Mouse (Mus musculus): ENCODE data around the gene Manbal. TPM values are rescaled to one million over a fixed set of nuclear protein-coding genes. Genes with fewer than 3 reads are reported as not detected.
A peak's percentile ranks its signal among the peaks of the same experiment; 100 is the strongest.

Manbal gene
- polyA plus RNA-seq, 1 experiment from 2014 or later: 54.0 TPM

- H3K36me3 ChIP-seq (ENCODE audit: control insufficient read depth, insufficient read depth): no peaks in the 10 kb centered on the region
- H3K4me2 ChIP-seq (ENCODE audit: low read depth, low read length): no peak overlapping the region
- H3K4me3 ChIP-seq (ENCODE audit: low read length): no peak overlapping the region
- peaks cover 5% of the 10 kb centered on the region for H3K4me1 ChIP-seq (ENCODE audit: control insufficient read depth, insufficient read depth, low read length)
- H3K27me3 ChIP-seq (ENCODE audit: control insufficient read depth, insufficient read depth, low read length): no peaks in the 10 kb centered on the region
- no peaks in the 10 kb centered on the region for H3K9me3 ChIP-seq (replicated peaks; ENCODE audit: control insufficient read depth, low read length)
- no peak overlapping the region for H3K9ac ChIP-seq (ENCODE audit: low read length)
- H3K27ac ChIP-seq (ENCODE audit: low read length): no peak overlapping the region
- WGBS: 59% methylated on average over 6 of the region's 6 CpGs
- no peak for ATAC-seq (replicated peaks; ENCODE audit: extremely low read depth, insufficient read depth, low FRiP score)
These were observed 49.8 kb downstream of the Manbal start for GRCm38 (mm10) chr2:157417229-157417628.

GRCm38 (mm10) chr2:157418206-157418605 is 50.8 kb downstream of the Manbal start, which contains the start of gene Src:
Gene Src (plus strand): TSS chr2:157418444.
- no peaks in the 10 kb centered on the region for H3K27me3 ChIP-seq (ENCODE audit: control insufficient read depth, insufficient read depth, low read length)
- no peaks in the 10 kb centered on the region for H3K9me3 ChIP-seq (replicated peaks; ENCODE audit: control insufficient read depth, low read length)
- no peaks in the 10 kb centered on the region for H3K36me3 ChIP-seq (ENCODE audit: control insufficient read depth, insufficient read depth)
- H3K27ac ChIP-seq (ENCODE audit: low read length): no peak within 1 kb of the TSS
- no peak within 1 kb of the TSS for H3K4me2 ChIP-seq (ENCODE audit: low read depth, low read length)
- H3K4me1 ChIP-seq (ENCODE audit: control insufficient read depth, insufficient read depth, low read length): peaks cover 5% of the 10 kb centered on the region
- no peak within 1 kb of the TSS for H3K9ac ChIP-seq (ENCODE audit: low read length)
- no peak for ATAC-seq (replicated peaks; ENCODE audit: extremely low read depth, insufficient read depth, low FRiP score)
- H3K4me3 ChIP-seq (ENCODE audit: low read length): no peak within 1 kb of the TSS
- WGBS: 33% methylated on average over 13 of the region's 13 CpGs

GRCm38 (mm10) chr2:157418609-157419071 is 51.2 kb downstream of the Manbal start:
- Histone ChIP-seq H3K27me3 (ENCODE audit: control insufficient read depth, insufficient read depth, low read length) (no peaks in the 10 kb centered on the region), H3K36me3 (ENCODE audit: control insufficient read depth, insufficient read depth) (no peaks in the 10 kb centered on the region), H3K9me3 (replicated peaks; ENCODE audit: control insufficient read depth, low read length) (no peaks in the 10 kb centered on the region), H3K27ac (ENCODE audit: low read length) (no peak overlapping the region), H3K4me2 (ENCODE audit: low read depth, low read length) (no peak overlapping the region), H3K4me1 (ENCODE audit: control insufficient read depth, insufficient read depth, low read length) (peaks cover 8% of the 10 kb centered on the region), H3K9ac (ENCODE audit: low read length) (no peak overlapping the region), H3K4me3 (ENCODE audit: low read length) (no peak overlapping the region)
- WGBS: 9% methylated on average over 7 of the region's 7 CpGs
- no peak for ATAC-seq (replicated peaks; ENCODE audit: extremely low read depth, insufficient read depth, low FRiP score)

GRCm38 (mm10) chr2:157419506-157419905 is 52.1 kb downstream of the Manbal start:
- no peak overlapping the region for H3K27ac ChIP-seq (ENCODE audit: low read length)
- no peak for ATAC-seq (replicated peaks; ENCODE audit: extremely low read depth, insufficient read depth, low FRiP score)
- H3K9ac ChIP-seq (ENCODE audit: low read length): no peak overlapping the region
- peaks cover 10% of the 10 kb centered on the region for H3K4me1 ChIP-seq (ENCODE audit: control insufficient read depth, insufficient read depth, low read length)
- H3K27me3 ChIP-seq (ENCODE audit: control insufficient read depth, insufficient read depth, low read length): no peaks in the 10 kb centered on the region
- no peak overlapping the region for H3K4me3 ChIP-seq (ENCODE audit: low read length)
- H3K4me2 ChIP-seq (ENCODE audit: low read depth, low read length): no peak overlapping the region
- no peaks in the 10 kb centered on the region for H3K36me3 ChIP-seq (ENCODE audit: control insufficient read depth, insufficient read depth)
- H3K9me3 ChIP-seq (replicated peaks; ENCODE audit: control insufficient read depth, low read length): no peaks in the 10 kb centered on the region

GRCm38 (mm10) chr2:157420404-157420803 is 53.0 kb downstream of the Manbal start:
- H3K9me3 ChIP-seq (replicated peaks; ENCODE audit: control insufficient read depth, low read length): no peaks in the 10 kb centered on the region

GRCm38 (mm10) chr2:157422062-157422655 is 54.8 kb downstream of the Manbal start:
- 69% methylated on average over 11 of the region's 11 CpGs for WGBS
- H3K36me3 ChIP-seq (ENCODE audit: control insufficient read depth, insufficient read depth): no peaks in the 10 kb centered on the region
- no peaks in the 10 kb centered on the region for H3K27me3 ChIP-seq (ENCODE audit: control insufficient read depth, insufficient read depth, low read length)
- peaks cover 12% of the 10 kb centered on the region for H3K4me1 ChIP-seq (ENCODE audit: control insufficient read depth, insufficient read depth, low read length)
- H3K4me3 ChIP-seq (ENCODE audit: low read length): no peak overlapping the region
- H3K9ac ChIP-seq (ENCODE audit: low read length): no peak overlapping the region
- ATAC-seq (replicated peaks; ENCODE audit: extremely low read depth, insufficient read depth, low FRiP score): no peak
- no peaks in the 10 kb centered on the region for H3K9me3 ChIP-seq (replicated peaks; ENCODE audit: control insufficient read depth, low read length)
- no peak overlapping the region for H3K4me2 ChIP-seq (ENCODE audit: low read depth, low read length)
- no peak overlapping the region for H3K27ac ChIP-seq (ENCODE audit: low read length)

More at GRCm38 (mm10) chr2:157420404-157420803, 53.0 kb downstream of the Manbal start:
- Histone ChIP-seq H3K4me1 (ENCODE audit: control insufficient read depth, insufficient read depth, low read length) (peaks cover 10% of the 10 kb centered on the region), H3K9ac (ENCODE audit: low read length) (no peak overlapping the region), H3K4me3 (ENCODE audit: low read length) (no peak overlapping the region), H3K4me2 (ENCODE audit: low read depth, low read length) (no peak overlapping the region), H3K27me3 (ENCODE audit: control insufficient read depth, insufficient read depth, low read length) (no peaks in the 10 kb centered on the region), H3K27ac (ENCODE audit: low read length) (no peak overlapping the region), H3K36me3 (ENCODE audit: control insufficient read depth, insufficient read depth) (no peaks in the 10 kb centered on the region)
- 71% methylated on average over 4 of the region's 4 CpGs for WGBS
- no peak for ATAC-seq (replicated peaks; ENCODE audit: extremely low read depth, insufficient read depth, low FRiP score)

- 49% methylated on average over 11 of the region's 11 CpGs for WGBS
These were observed 55.7 kb downstream of the Manbal start for GRCm38 (mm10) chr2:157422854-157423705.

GRCm38 (mm10) chr2:157423706-157424125 is 56.3 kb downstream of the Manbal start:
- no peak for ATAC-seq (replicated peaks; ENCODE audit: extremely low read depth, insufficient read depth, low FRiP score)
- H3K4me1 ChIP-seq (ENCODE audit: control insufficient read depth, insufficient read depth, low read length): peaks cover 8% of the 10 kb centered on the region
- H3K9ac ChIP-seq (ENCODE audit: low read length): peak overlapping the region; percentile 93
- peak overlapping the region; percentile 92 for H3K4me2 ChIP-seq (ENCODE audit: low read depth, low read length)
- H3K27ac ChIP-seq (ENCODE audit: low read length): peak overlapping the region; percentile 68
- no peaks in the 10 kb centered on the region for H3K27me3 ChIP-seq (ENCODE audit: control insufficient read depth, insufficient read depth, low read length)
- WGBS: 10% methylated on average over 20 of the region's 21 CpGs
- H3K9me3 ChIP-seq (replicated peaks; ENCODE audit: control insufficient read depth, low read length): no peaks in the 10 kb centered on the region
- peak overlapping the region; percentile 82 for H3K4me3 ChIP-seq (ENCODE audit: low read length)
- H3K36me3 ChIP-seq (ENCODE audit: control insufficient read depth, insufficient read depth): no peaks in the 10 kb centered on the region

More at GRCm38 (mm10) chr2:157422854-157423705, 55.7 kb downstream of the Manbal start:
- no peak overlapping the region for H3K27ac ChIP-seq (ENCODE audit: low read length)
- no peaks in the 10 kb centered on the region for H3K27me3 ChIP-seq (ENCODE audit: control insufficient read depth, insufficient read depth, low read length)
- H3K4me2 ChIP-seq (ENCODE audit: low read depth, low read length): peak overlapping the region; percentile 92
- peak overlapping the region; percentile 82 for H3K4me3 ChIP-seq (ENCODE audit: low read length)
- no peaks in the 10 kb centered on the region for H3K9me3 ChIP-seq (replicated peaks; ENCODE audit: control insufficient read depth, low read length)
- ATAC-seq (replicated peaks; ENCODE audit: extremely low read depth, insufficient read depth, low FRiP score): no peak; the same call in 1 of the 2 replicates
- no peaks in the 10 kb centered on the region for H3K36me3 ChIP-seq (ENCODE audit: control insufficient read depth, insufficient read depth)
- peak overlapping the region; percentile 93 for H3K9ac ChIP-seq (ENCODE audit: low read length)
- H3K4me1 ChIP-seq (ENCODE audit: control insufficient read depth, insufficient read depth, low read length): peaks cover 12% of the 10 kb centered on the region
